24 mouse cellular contexts compared by ENCODE assay signal in genomic region chr16:37898790-37899189, GRCm38 (mm10). TPM values are rescaled to one million over a fixed set of nuclear protein-coding genes. Genes with fewer than 3 reads are reported as not detected.
"Had no signal": no experiment of that assay in that cellular context is flagged by ENCODE, and none has a peak within 500 bp of the region (broad histone marks: within the 10 kb centered on the region; RNA-seq: fewer than 3 reads in every experiment).

No protein-coding gene starts in this region.

- H3K4me3 ChIP-seq: layer of hippocampus, adult 2 months; limb, embryonic 15.5 days; megakaryocyte, embryonic 14.5 days; midbrain, embryonic 10.5 days; midbrain, embryonic 13.5 days; myocyte; neural tube, embryonic 13.5 days had no signal

- H3K36me3 ChIP-seq: limb, embryonic 15.5 days; midbrain, embryonic 10.5 days; midbrain, embryonic 13.5 days; neural tube, embryonic 13.5 days had no signal

- H3K9me3 ChIP-seq: limb, embryonic 15.5 days; midbrain, embryonic 10.5 days; midbrain, embryonic 13.5 days; neural tube, embryonic 13.5 days had no signal

- H3K27me3 ChIP-seq: limb, embryonic 15.5 days; midbrain, embryonic 13.5 days; neural tube, embryonic 13.5 days had no signal

- H3K9ac ChIP-seq: limb, embryonic 15.5 days; liver, embryonic 14.5 days; liver, postnatal 0 days; lung, embryonic 14.5 days; midbrain, embryonic 13.5 days; neural tube, embryonic 13.5 days had no signal

- DNase-seq: layer of hippocampus, adult 9-11 months; liver, postnatal 0 days; lung, embryonic 14.5 days; thymus, adult 18-20 months; thymus, postnatal 36 days had no signal

- H3K27ac ChIP-seq: layer of hippocampus, adult 2 months; liver, embryonic 14.5 days; midbrain, embryonic 10.5 days; midbrain, embryonic 13.5 days had no signal

- ATAC-seq: liver, postnatal 0 days; lung, postnatal 0 days; midbrain, embryonic 13.5 days; midbrain, embryonic 16.5 days had no signal

- H3K4me2 ChIP-seq: limb, embryonic 15.5 days; liver, embryonic 11.5 days; lung, embryonic 14.5 days; midbrain, embryonic 13.5 days; neural tube, embryonic 13.5 days had no signal

RNA-seq across cellular contexts. Expression of gene Gpr156, which starts 17.5 kb away (rescaled TPM):
- total RNA-seq: monocyte, adult 5-6 weeks; neutrophil, adult 5-6 weeks had no signal
- polyA plus RNA-seq: liver, embryonic 11.5 days had no signal

RNA-seq across cellular contexts. Expression of gene Gm36028, which starts 37.8 kb away (rescaled TPM):
- total RNA-seq: layer of hippocampus, adult 2 months; layer of hippocampus, postnatal 25 days; left cerebral cortex, adult 18-20 months; left cerebral cortex, postnatal 25 days; monocyte, adult 5-6 weeks; neutrophil, adult 5-6 weeks had no signal
- polyA plus RNA-seq: large intestine, adult 2 months; limb, embryonic 15.5 days; liver, postnatal 0 days; midbrain, embryonic 16.5 days; small intestine, adult 2 months; spleen, adult 2 months had no signal
